Mouse (Mus musculus): ENCODE data around the gene Pax1. TPM values are rescaled to one million over a fixed set of nuclear protein-coding genes. Genes with fewer than 3 reads are reported as not detected.
A peak's percentile ranks its signal among the peaks of the same experiment; 100 is the strongest.

Gene Pax1
- polyA plus RNA-seq, 1 experiment from 2014 or later: 0.07 TPM

DNA sequence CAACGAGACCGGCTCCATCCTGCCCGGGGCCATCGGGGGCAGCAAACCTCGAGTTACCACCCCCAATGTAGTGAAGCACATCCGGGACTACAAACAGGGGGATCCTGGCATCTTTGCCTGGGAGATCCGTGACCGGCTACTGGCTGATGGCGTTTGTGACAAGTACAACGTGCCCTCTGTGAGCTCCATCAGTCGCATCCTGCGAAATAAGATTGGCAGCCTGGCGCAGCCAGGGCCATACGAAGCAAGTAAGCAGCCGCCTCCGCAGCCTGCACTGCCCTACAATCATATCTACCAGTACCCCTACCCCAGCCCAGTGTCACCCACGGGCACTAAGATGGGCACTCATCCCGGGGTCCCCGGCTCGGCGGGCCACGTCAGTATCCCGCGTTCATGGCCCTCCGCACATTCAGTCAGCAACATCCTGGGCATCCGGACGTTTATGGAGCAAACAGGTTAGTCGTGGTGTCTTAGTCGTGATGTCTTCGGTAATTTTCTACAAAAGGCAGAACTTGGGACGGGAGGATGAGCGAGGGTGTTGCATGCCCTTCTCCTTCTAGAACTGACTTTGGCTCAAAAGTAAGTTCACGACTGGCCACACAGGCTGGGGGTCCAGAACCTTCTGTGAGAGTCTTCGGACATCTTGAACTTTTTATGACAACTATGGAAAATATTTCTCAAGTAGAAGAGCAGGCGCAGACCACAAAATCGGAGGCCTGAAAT lies 4.3 kb downstream of the Pax1 start:
- H3K27ac ChIP-seq (ENCODE audit: low read depth): no peak overlapping the region
- DNase-seq (no peak), ATAC-seq (ENCODE audit: insufficient read depth) (no peak)
- no peaks in the 10 kb centered on the region for H3K36me3 ChIP-seq (ENCODE audit: insufficient read depth)
- 1% methylated on average over 36 of the region's 36 CpGs for WGBS
- no peak overlapping the region for H3K9ac ChIP-seq
- peak overlapping the region; percentile 54; the same call in 1 of the 2 replicates for H3K4me2 ChIP-seq
- peaks cover 92% of the 10 kb centered on the region for H3K27me3 ChIP-seq (ENCODE audit: insufficient read depth, low read length)
- no peaks in the 10 kb centered on the region for H3K4me1 ChIP-seq (ENCODE audit: insufficient read depth)
- TF ChIP-seq CTCF (IDR thresholded peaks at IDR 0.05; ENCODE audit: low read depth): no peak
- H3K4me3 ChIP-seq (ENCODE audit: low read depth, low read length): peak overlapping the region; percentile 29; the same call in 1 of the 2 replicates
- no peaks in the 10 kb centered on the region for H3K9me3 ChIP-seq (ENCODE audit: low read depth, low read length)

GRCm38 (mm10) chr2:147367246-147367820 lies 5.6 kb downstream of the Pax1 start:
- Histone ChIP-seq H3K4me3 (ENCODE audit: low read depth, low read length) (no peak overlapping the region), H3K9me3 (ENCODE audit: low read depth, low read length) (no peaks in the 10 kb centered on the region), H3K27ac (ENCODE audit: low read depth) (no peak overlapping the region), H3K27me3 (ENCODE audit: insufficient read depth, low read length) (peaks cover 90% of the 10 kb centered on the region), H3K4me1 (ENCODE audit: insufficient read depth) (no peaks in the 10 kb centered on the region), H3K9ac (no peak overlapping the region; the same call in 1 of the 2 replicates), H3K4me2 (no peak overlapping the region), H3K36me3 (ENCODE audit: insufficient read depth) (no peaks in the 10 kb centered on the region)
- no peak for TF ChIP-seq CTCF (IDR thresholded peaks at IDR 0.05; ENCODE audit: low read depth)
- no peak for ATAC-seq (ENCODE audit: insufficient read depth)
- no peak for DNase-seq
- WGBS: 4% methylated on average over 12 of the region's 12 CpGs

- no peaks in the 10 kb centered on the region for H3K36me3 ChIP-seq (ENCODE audit: insufficient read depth)
- no peak for TF ChIP-seq CTCF (IDR thresholded peaks at IDR 0.05; ENCODE audit: low read depth)
- H3K4me2 ChIP-seq: peak overlapping the region; percentile 25; the same call in 1 of the 2 replicates
- H3K4me3 ChIP-seq (ENCODE audit: low read depth, low read length): no peak overlapping the region; the same call in 1 of the 2 replicates
- H3K27me3 ChIP-seq (ENCODE audit: insufficient read depth, low read length): peaks cover 90% of the 10 kb centered on the region
- no peak overlapping the region for H3K9ac ChIP-seq
- H3K27ac ChIP-seq (ENCODE audit: low read depth): no peak overlapping the region
- DNase-seq (peak; percentile 39), ATAC-seq (ENCODE audit: insufficient read depth) (no peak)
- H3K4me1 ChIP-seq (ENCODE audit: insufficient read depth): no peaks in the 10 kb centered on the region
- 3% methylated on average over 32 of the region's 32 CpGs for WGBS
- H3K9me3 ChIP-seq (ENCODE audit: low read depth, low read length): no peaks in the 10 kb centered on the region
These were observed 6.3 kb downstream of the Pax1 start for GRCm38 (mm10) chr2:147367911-147368591.

- Histone ChIP-seq H3K9me3 (ENCODE audit: low read depth, low read length) (no peaks in the 10 kb centered on the region), H3K4me3 (ENCODE audit: low read depth, low read length) (no peak overlapping the region), H3K27ac (ENCODE audit: low read depth) (no peak overlapping the region), H3K4me2 (no peak overlapping the region), H3K4me1 (ENCODE audit: insufficient read depth) (no peaks in the 10 kb centered on the region), H3K27me3 (ENCODE audit: insufficient read depth, low read length) (peaks cover 89% of the 10 kb centered on the region), H3K9ac (no peak overlapping the region), H3K36me3 (ENCODE audit: insufficient read depth) (no peaks in the 10 kb centered on the region)
- DNase-seq: no peak
- no peak for TF ChIP-seq CTCF (IDR thresholded peaks at IDR 0.05; ENCODE audit: low read depth)
- 4% methylated on average over 9 of the region's 9 CpGs for WGBS
- ATAC-seq (ENCODE audit: insufficient read depth): no peak
These were observed 7.8 kb downstream of the Pax1 start for GRCm38 (mm10) chr2:147369561-147369960.

DNA sequence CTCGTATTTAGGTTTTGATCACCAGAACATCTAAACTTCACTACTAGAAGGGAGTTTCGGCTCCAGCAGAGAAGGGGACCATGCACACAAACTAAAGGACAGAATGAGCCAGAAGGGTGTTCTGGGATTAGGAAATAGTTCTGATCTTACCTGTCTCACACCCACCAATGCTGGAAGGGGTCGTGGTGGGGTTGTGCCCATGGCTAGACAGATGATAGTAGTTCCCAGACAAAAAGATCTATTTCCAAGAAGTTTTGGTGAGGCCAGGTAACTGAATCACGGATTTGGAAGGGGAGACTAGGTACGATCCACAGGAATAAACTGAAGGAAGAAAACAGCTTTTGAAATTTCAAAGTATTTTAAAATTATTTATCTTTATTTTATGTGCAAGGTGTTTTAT lies 8.4 kb downstream of the Pax1 start:
- peaks cover 89% of the 10 kb centered on the region for H3K27me3 ChIP-seq (ENCODE audit: insufficient read depth, low read length)
- DNase-seq (no peak), ATAC-seq (ENCODE audit: insufficient read depth) (no peak)
- H3K9ac ChIP-seq: no peak overlapping the region
- H3K4me2 ChIP-seq: no peak overlapping the region
- 11% methylated on average over 5 of the region's 5 CpGs for WGBS
- no peaks in the 10 kb centered on the region for H3K36me3 ChIP-seq (ENCODE audit: insufficient read depth)
- H3K4me3 ChIP-seq (ENCODE audit: low read depth, low read length): no peak overlapping the region
- TF ChIP-seq CTCF (IDR thresholded peaks at IDR 0.05; ENCODE audit: low read depth): no peak
- no peaks in the 10 kb centered on the region for H3K4me1 ChIP-seq (ENCODE audit: insufficient read depth)
- no peak overlapping the region for H3K27ac ChIP-seq (ENCODE audit: low read depth)
- no peaks in the 10 kb centered on the region for H3K9me3 ChIP-seq (ENCODE audit: low read depth, low read length)

GRCm38 (mm10) chr2:147371289-147371688 lies 9.6 kb downstream of the Pax1 start:
- peaks cover 88% of the 10 kb centered on the region for H3K27me3 ChIP-seq (ENCODE audit: insufficient read depth, low read length)
- H3K36me3 ChIP-seq (ENCODE audit: insufficient read depth): no peaks in the 10 kb centered on the region
- TF ChIP-seq CTCF (IDR thresholded peaks at IDR 0.05; ENCODE audit: low read depth): no peak
- H3K9me3 ChIP-seq (ENCODE audit: low read depth, low read length): no peaks in the 10 kb centered on the region
- H3K4me2 ChIP-seq: no peak overlapping the region
- H3K4me3 ChIP-seq (ENCODE audit: low read depth, low read length): no peak overlapping the region
- no peaks in the 10 kb centered on the region for H3K4me1 ChIP-seq (ENCODE audit: insufficient read depth)
- no peak for ATAC-seq (ENCODE audit: insufficient read depth)
- H3K9ac ChIP-seq: no peak overlapping the region
- H3K27ac ChIP-seq (ENCODE audit: low read depth): no peak overlapping the region
- no peak for DNase-seq

GRCm38 (mm10) chr2:147371840-147372239 lies 10.1 kb downstream of the Pax1 start:
- 3% methylated on average over 4 of the region's 4 CpGs for WGBS
- DNase-seq (no peak), ATAC-seq (ENCODE audit: insufficient read depth) (no peak)
- H3K27ac ChIP-seq (ENCODE audit: low read depth): no peak overlapping the region
- H3K36me3 ChIP-seq (ENCODE audit: insufficient read depth): no peaks in the 10 kb centered on the region
- no peak overlapping the region for H3K4me3 ChIP-seq (ENCODE audit: low read depth, low read length)
- H3K4me2 ChIP-seq: no peak overlapping the region
- no peaks in the 10 kb centered on the region for H3K4me1 ChIP-seq (ENCODE audit: insufficient read depth)
- no peak overlapping the region for H3K9ac ChIP-seq
- no peaks in the 10 kb centered on the region for H3K9me3 ChIP-seq (ENCODE audit: low read depth, low read length)
- H3K27me3 ChIP-seq (ENCODE audit: insufficient read depth, low read length): peaks cover 88% of the 10 kb centered on the region
- no peak for TF ChIP-seq CTCF (IDR thresholded peaks at IDR 0.05; ENCODE audit: low read depth)

All from lung, embryonic 14.5 days (tissue).